8 mouse cellular contexts compared by ENCODE assay signal in the genomic region with DNA sequence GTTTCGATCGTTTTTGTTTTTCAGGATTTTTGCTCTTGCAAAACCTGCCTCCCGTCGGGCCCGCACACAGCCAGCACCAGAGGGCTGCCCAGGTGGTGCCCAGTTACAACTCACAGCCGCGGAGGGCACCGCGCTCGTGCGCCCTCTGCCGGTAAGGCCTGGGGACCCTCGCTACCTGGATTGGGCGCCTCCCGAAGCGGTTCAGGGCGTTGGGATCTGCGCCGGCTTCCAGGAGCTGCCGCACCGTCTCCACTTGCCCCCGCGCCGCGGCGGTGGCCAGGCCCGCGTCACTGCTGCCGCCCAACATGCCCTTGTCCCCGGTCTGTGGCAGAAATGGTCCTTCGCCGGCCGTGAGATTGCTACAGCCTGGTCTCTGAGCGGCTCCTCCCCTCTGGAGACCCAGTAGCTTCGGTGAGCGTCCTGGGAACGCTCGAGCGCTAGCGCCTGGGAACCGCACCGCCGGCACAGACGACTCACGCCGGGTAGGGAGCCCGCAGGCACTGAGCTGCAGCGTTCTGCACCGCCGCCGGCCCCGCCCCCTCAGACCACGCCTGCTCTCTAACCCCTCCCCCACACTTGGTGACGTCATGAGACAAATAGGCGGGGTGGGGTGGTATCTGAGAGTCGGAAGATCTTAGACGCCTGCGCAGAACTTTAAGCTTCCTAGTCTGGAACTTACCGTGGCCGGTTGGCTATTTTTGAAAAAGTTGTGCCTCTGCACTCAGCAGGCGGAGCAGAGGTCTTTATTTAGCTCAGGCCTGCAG. TPM values are rescaled to one million over a fixed set of nuclear protein-coding genes. Genes with fewer than 3 reads are reported as not detected.
DNase-seq lines count a peak whose midpoint lies in the region; ATAC-seq and TF ChIP-seq lines count a peak whose summit lies in the region.

A gene (minus strand): TSS at position 549 of the 764 bp plus-strand sequence.

- TF ChIP-seq EP300 in ES-Bruce4 (IDR thresholded peaks at IDR 0.05; ENCODE audit: insufficient read depth, low read depth, low read length): 0 out of 2 replicates have a peak, but pooled peaks have one; percentile 38
- no peak for TF ChIP-seq EP300 in heart, postnatal 0 days (IDR thresholded peaks at IDR 0.05; ENCODE audit: low read depth)
- no peak for TF ChIP-seq EP300 in liver, embryonic 14.5 days (IDR thresholded peaks at IDR 0.05; ENCODE audit: low read depth)

- DNase-seq in cerebellum, adult 11-12 months: peak; percentile 41
- peak; percentile 82 for DNase-seq in forebrain, embryonic 14.5 days (ENCODE audit: low spot score)
- DNase-seq in heart, postnatal 0 days (ENCODE audit: low spot score): peak; percentile 89
- DNase-seq in kidney, postnatal 36 days: peak; percentile 90 to 94
- DNase-seq in liver, embryonic 14.5 days (ENCODE audit: low read depth in 3 of 3, low spot score in 3 of 3): peak; percentile 65 to 70 (median 66)
- peak; percentile 89 for DNase-seq in neural tube, embryonic 11.5 days (ENCODE audit: low spot score)

- peak; percentile 95 for ATAC-seq in forebrain, embryonic 14.5 days
- ATAC-seq in heart, postnatal 0 days (ENCODE audit: insufficient read depth, low read depth): peak; percentile 95
- ATAC-seq in liver, embryonic 14.5 days (ENCODE audit: insufficient read depth): peak; percentile 94
- ATAC-seq in neural tube, embryonic 11.5 days (ENCODE audit: insufficient read depth, low FRiP score, low TSS enrichment): peak; percentile 94
- peak; percentile 94 for ATAC-seq in stomach, embryonic 16.5 days (ENCODE audit: insufficient read depth, low FRiP score)

- H3K9ac ChIP-seq in ES-Bruce4 (ENCODE audit: low read depth, poor library complexity, severe bottlenecking): peak within 1 kb of the TSS; percentile 50
- H3K9ac ChIP-seq in forebrain, embryonic 14.5 days (ENCODE audit: low read length): peak within 1 kb of the TSS; percentile 41; the same call in 1 of the 2 replicates
- H3K9ac ChIP-seq in heart, postnatal 0 days (replicated peaks; ENCODE audit: low read depth, low read length): no peak within 1 kb of the TSS
- 0 out of 2 replicates have a peak within 1 kb of the TSS, but pooled peaks have one; percentile 16 for H3K9ac ChIP-seq in liver, embryonic 14.5 days (replicated peaks)
- no peak within 1 kb of the TSS for H3K9ac ChIP-seq in neural tube, embryonic 11.5 days (ENCODE audit: low read length)
- H3K9ac ChIP-seq in stomach, embryonic 16.5 days (ENCODE audit: low read length): peak within 1 kb of the TSS; percentile 69

- TF ChIP-seq POLR2A in ES-Bruce4 (IDR thresholded peaks at IDR 0.05; ENCODE audit: insufficient read depth, low read length): peak; percentile 64

- H3K4me1 ChIP-seq in ES-Bruce4 (ENCODE audit: control insufficient read depth, insufficient read depth, low read length): no peaks in the 10 kb centered on the region
- H3K4me1 ChIP-seq in forebrain, embryonic 14.5 days (ENCODE audit: control insufficient read depth, insufficient read depth, low read length): peaks cover 7% of the 10 kb centered on the region
- no peaks in the 10 kb centered on the region for H3K4me1 ChIP-seq in heart, postnatal 0 days (ENCODE audit: control insufficient read depth, insufficient read depth)
- H3K4me1 ChIP-seq in liver, embryonic 14.5 days (replicated peaks; ENCODE audit: control insufficient read depth in 2 of 2, insufficient read depth in 2 of 2, low read length in 1 of 2): peaks cover 2 to 3% of the 10 kb centered on the region in 2 experiments; a peak in 1 of 4 replicates
- no peaks in the 10 kb centered on the region for H3K4me1 ChIP-seq in neural tube, embryonic 11.5 days (ENCODE audit: control insufficient read depth, insufficient read depth, low read length)
- H3K4me1 ChIP-seq in stomach, embryonic 16.5 days (ENCODE audit: control insufficient read depth, insufficient read depth, low read length): peaks cover 2% of the 10 kb centered on the region; the same call in 1 of the 2 replicates

- H3K36me3 ChIP-seq in ES-Bruce4 (ENCODE audit: control insufficient read depth, insufficient read depth, low read length, poor library complexity, severe bottlenecking): no peaks in the 10 kb centered on the region
- no peaks in the 10 kb centered on the region for H3K36me3 ChIP-seq in forebrain, embryonic 14.5 days (ENCODE audit: control insufficient read depth, insufficient read depth, low read length)
- H3K36me3 ChIP-seq in heart, postnatal 0 days (replicated peaks; ENCODE audit: control insufficient read depth, insufficient read depth, low read length): no peaks in the 10 kb centered on the region
- H3K36me3 ChIP-seq in liver, embryonic 14.5 days (replicated peaks; ENCODE audit: control insufficient read depth, insufficient read depth, low read depth): no peaks in the 10 kb centered on the region
- H3K36me3 ChIP-seq in neural tube, embryonic 11.5 days (ENCODE audit: control insufficient read depth, insufficient read depth, low read length): no peaks in the 10 kb centered on the region
- H3K36me3 ChIP-seq in stomach, embryonic 16.5 days (ENCODE audit: control insufficient read depth, insufficient read depth, low read length): no peaks in the 10 kb centered on the region

- peak within 1 kb of the TSS; percentile 72 for H3K4me3 ChIP-seq in ES-Bruce4 (ENCODE audit: low read depth, low read length)
- H3K4me3 ChIP-seq in forebrain, embryonic 14.5 days (ENCODE audit: low read depth, low read length): peak within 1 kb of the TSS; percentile 41
- peak within 1 kb of the TSS; percentile 64 for H3K4me3 ChIP-seq in heart, postnatal 0 days (ENCODE audit: low read depth, low read length)
- H3K4me3 ChIP-seq in liver, embryonic 14.5 days (ENCODE audit: insufficient read depth in 1 of 2, low read depth in 2 of 2, low read length in 2 of 2): peak within 1 kb of the TSS; percentile 46 to 59
- H3K4me3 ChIP-seq in neural tube, embryonic 11.5 days (ENCODE audit: low read depth, low read length): peak within 1 kb of the TSS; percentile 41
- peak within 1 kb of the TSS; percentile 62 for H3K4me3 ChIP-seq in stomach, embryonic 16.5 days (replicated peaks; ENCODE audit: low read length)

- H3K27ac ChIP-seq in ES-Bruce4 (ENCODE audit: insufficient read depth, low read length): no peak within 1 kb of the TSS
- no peak within 1 kb of the TSS for H3K27ac ChIP-seq in forebrain, embryonic 14.5 days (ENCODE audit: low read depth, low read length)
- peak within 1 kb of the TSS; percentile 22; the same call in 1 of the 2 replicates for H3K27ac ChIP-seq in heart, postnatal 0 days (ENCODE audit: low read depth)
- H3K27ac ChIP-seq in liver, embryonic 14.5 days: no peak within 1 kb of the TSS
- no peak within 1 kb of the TSS for H3K27ac ChIP-seq in neural tube, embryonic 11.5 days (ENCODE audit: low read depth, low read length)
- peak within 1 kb of the TSS; percentile 58; the same call in 1 of the 2 replicates for H3K27ac ChIP-seq in stomach, embryonic 16.5 days (ENCODE audit: low read length)

- peak; percentile 79 for TF ChIP-seq CTCF in ES-Bruce4 (IDR thresholded peaks at IDR 0.05; ENCODE audit: low read depth, low read length)
- peak; percentile 76 for TF ChIP-seq CTCF in heart, postnatal 0 days (IDR thresholded peaks at IDR 0.05; ENCODE audit: low read depth)
- peak; percentile 85 for TF ChIP-seq CTCF in liver, embryonic 14.5 days (IDR thresholded peaks at IDR 0.05; ENCODE audit: low read depth)

- peaks cover 7% of the 10 kb centered on the region; the same call in 1 of the 2 replicates for H3K27me3 ChIP-seq in ES-Bruce4 (ENCODE audit: control insufficient read depth, insufficient read depth, low read length, poor library complexity, severe bottlenecking)
- peaks cover 77% of the 10 kb centered on the region for H3K27me3 ChIP-seq in forebrain, embryonic 14.5 days (replicated peaks; ENCODE audit: control insufficient read depth, insufficient read depth, low read length)
- H3K27me3 ChIP-seq in heart, postnatal 0 days (ENCODE audit: control insufficient read depth, insufficient read depth, low read length): peaks cover 58% of the 10 kb centered on the region
- H3K27me3 ChIP-seq in liver, embryonic 14.5 days (ENCODE audit: control insufficient read depth, insufficient read depth, low read length): peaks cover 44% of the 10 kb centered on the region
- H3K27me3 ChIP-seq in neural tube, embryonic 11.5 days (ENCODE audit: control insufficient read depth, insufficient read depth, low read length): peaks cover 69% of the 10 kb centered on the region
- H3K27me3 ChIP-seq in stomach, embryonic 16.5 days (ENCODE audit: control insufficient read depth, insufficient read depth, low read length): peaks cover 57% of the 10 kb centered on the region

- peak within 1 kb of the TSS; percentile 85 for H3K4me2 ChIP-seq in forebrain, embryonic 14.5 days (ENCODE audit: low read length)
- peak within 1 kb of the TSS; percentile 96 for H3K4me2 ChIP-seq in heart, postnatal 0 days (ENCODE audit: low read depth, low read length)
- peak within 1 kb of the TSS; percentile 83 for H3K4me2 ChIP-seq in liver, embryonic 14.5 days (ENCODE audit: low read depth)
- H3K4me2 ChIP-seq in neural tube, embryonic 11.5 days (ENCODE audit: low read depth): peak within 1 kb of the TSS; percentile 94
- peak within 1 kb of the TSS; percentile 80 for H3K4me2 ChIP-seq in stomach, embryonic 16.5 days (ENCODE audit: low read depth, low read length)

- H3K9me3 ChIP-seq in ES-Bruce4 (replicated peaks; ENCODE audit: control insufficient read depth, insufficient read depth, low read length, poor library complexity, severe bottlenecking): no peaks in the 10 kb centered on the region
- H3K9me3 ChIP-seq in forebrain, embryonic 14.5 days (replicated peaks; ENCODE audit: control insufficient read depth, low read length): no peaks in the 10 kb centered on the region
- no peaks in the 10 kb centered on the region for H3K9me3 ChIP-seq in heart, postnatal 0 days (replicated peaks; ENCODE audit: control insufficient read depth, low read length)
- no peaks in the 10 kb centered on the region for H3K9me3 ChIP-seq in liver, embryonic 14.5 days (ENCODE audit: control insufficient read depth, low read length)
- H3K9me3 ChIP-seq in neural tube, embryonic 11.5 days (ENCODE audit: control insufficient read depth, low read length): no peaks in the 10 kb centered on the region
- H3K9me3 ChIP-seq in stomach, embryonic 16.5 days (replicated peaks; ENCODE audit: control insufficient read depth, low read length): no peaks in the 10 kb centered on the region

- under 1% methylated on average over 60 of the region's 61 CpGs for WGBS in forebrain, embryonic 14.5 days
- under 1% methylated on average over 56 of the region's 61 CpGs for WGBS in heart, postnatal 0 days
- WGBS in liver, embryonic 14.5 days (ENCODE audit: insufficient replicate concordance): under 1% methylated on average over 61 of the region's 61 CpGs
- under 1% methylated on average over 61 of the region's 61 CpGs for WGBS in neural tube, embryonic 11.5 days
- WGBS in stomach, embryonic 16.5 days: under 1% methylated on average over 61 of the region's 61 CpGs

RNA-seq across cellular contexts. Expression of the gene that starts here (rescaled TPM):
- 8.3 and 12.0 TPM in 2 replicates for polyA plus RNA-seq in ES-Bruce4 (2011; ENCODE audit: insufficient read depth, insufficient read length, low read depth, missing spikeins)
- 0.20 and 0.57 TPM in 2 replicates for polyA plus RNA-seq in forebrain, embryonic 14.5 days (2014; fragmentation: Nextera tagmentation; extraction: Ambion mirVana)
- 0.23 and 0.88 TPM in 2 replicates for total RNA-seq in heart, postnatal 0 days (2014; rRNA removed; ENCODE audit: low replicate concordance)
- polyA plus RNA-seq in heart, postnatal 0 days (2015; fragmentation: Nextera tagmentation; extraction: Ambion mirVana): 0.45 and 0.55 TPM in 2 replicates
- polyA plus RNA-seq in liver, embryonic 14.5 days (2012; rRNA removed): 0.11 TPM in 2 replicates
- polyA plus RNA-seq in liver, embryonic 14.5 days (2014; fragmentation: Nextera tagmentation; extraction: Ambion mirVana): not detected in 2 replicates
- polyA plus RNA-seq in neural tube, embryonic 11.5 days (2014; fragmentation: Nextera tagmentation; extraction: Ambion mirVana): 0.46 and 0.76 TPM in 2 replicates
- 11.6 TPM in 2 replicates for polyA plus RNA-seq in stomach, embryonic 16.5 days (2015; fragmentation: Nextera tagmentation; extraction: Ambion mirVana)

Comparison
In these comparisons a context has a peak if more than half of its experiments do, and no peak if none do; other contexts are left out.
1. Peak in DNase-seq, ATAC-seq, H3K4me3 ChIP-seq, H3K9ac ChIP-seq and H3K4me2 ChIP-seq in forebrain, embryonic 14.5 days; RNA of the gene not detected or under 1 TPM.
2. Peak in DNase-seq, ATAC-seq, H3K4me3 ChIP-seq, H3K27ac ChIP-seq and H3K4me2 ChIP-seq in heart, postnatal 0 days; RNA of the gene not detected or under 1 TPM.
3. Peak in DNase-seq, ATAC-seq, H3K4me3 ChIP-seq, H3K9ac ChIP-seq and H3K4me2 ChIP-seq in liver, embryonic 14.5 days; RNA of the gene not detected or under 1 TPM.
4. Peak in DNase-seq, ATAC-seq, H3K4me3 ChIP-seq and H3K4me2 ChIP-seq in neural tube, embryonic 11.5 days; RNA of the gene not detected or under 1 TPM.
5. H3K9ac ChIP-seq: peak in ES-Bruce4 (single experiment) and stomach, embryonic 16.5 days (single experiment); none in heart, postnatal 0 days (single experiment) and neural tube, embryonic 11.5 days (single experiment).
6. DNase-seq: peak in every context shown above with its lines; median percentile 92 in kidney, postnatal 36 days; 89 in heart, postnatal 0 days; 89 in neural tube, embryonic 11.5 days; 82 in forebrain, embryonic 14.5 days; 66 in liver, embryonic 14.5 days; 41 in cerebellum, adult 11-12 months.
7. Peak in every context shown above with its lines, with median percentiles within 50 percentile points of each other: H3K4me3 ChIP-seq, CTCF ChIP-seq, ATAC-seq and H3K4me2 ChIP-seq.